Mouse (Mus musculus) cerebellum, postnatal 10 days (tissue): ENCODE results near the gene Vmn1r195.
"Not testable (repeated sequence)": the region's sequence is repeated elsewhere in the genome, so short reads cannot be mapped to it uniquely, and the experiment has no call there.

Experiments
- DNase-seq, 2 experiments: peaks; one replicate each; pipeline ENCODE4 v3.0.0; 2021; ENCODE audit warnings: mixed read lengths in 2 of 2

Vmn1r195 gene

GRCm38 (mm10) chr13:22270222-22270621, at the start of gene Vmn1r195:
Gene Vmn1r195 (plus strand): TSS chr13:22270522.
- not testable (repeated sequence) for DNase-seq

GRCm38 (mm10) chr13:22223060-22223459, 47.3 kb upstream of the Vmn1r195 start, which contains the start of gene Vmn1r193:
Gene Vmn1r193 (minus strand): TSS chr13:22223160.
- not testable (repeated sequence) for DNase-seq

- no peak for DNase-seq
Measured at GRCm38 (mm10) chr13:22243915-22244314, 26.4 kb upstream of the Vmn1r195 start, which contains the start of gene Vmn1r194. Gene Vmn1r194 (plus strand): TSS chr13:22244215.

GRCm38 (mm10) chr13:22271721-22272120, 1.4 kb downstream of the Vmn1r195 start:
- DNase-seq: no peak

- DNase-seq: no peak
Measured at GRCm38 (mm10) chr13:22284578-22284977, 14.3 kb downstream of the Vmn1r195 start.

- DNase-seq: no peak
Measured at GRCm38 (mm10) chr13:22289620-22290019, 19.3 kb downstream of the Vmn1r195 start, which contains the start of gene Vmn1r196. Gene Vmn1r196 (plus strand): TSS chr13:22289920.

GRCm38 (mm10) chr13:22308075-22308474, 37.8 kb downstream of the Vmn1r195 start:
- not testable (repeated sequence) for DNase-seq

GRCm38 (mm10) chr13:22315361-22315760, 45.0 kb downstream of the Vmn1r195 start:
- no peak for DNase-seq

GRCm38 (mm10) chr13:22317366-22317765, 47.0 kb downstream of the Vmn1r195 start:
- DNase-seq: no peak

- no peak for DNase-seq
Measured at GRCm38 (mm10) chr13:22320091-22320490, 49.8 kb downstream of the Vmn1r195 start.

- no peak for DNase-seq
Measured at GRCm38 (mm10) chr13:22324289-22324688, 54.0 kb downstream of the Vmn1r195 start, which contains the start of gene Vmn1r197. Gene Vmn1r197 (plus strand): TSS chr13:22324589.
